Mouse (Mus musculus): Measurements from ENCODE around the gene Mllt10. TPM values are rescaled to one million over a fixed set of nuclear protein-coding genes. Genes with fewer than 3 reads are reported as not detected.

The Mllt10 gene
- polyA plus RNA-seq, 3 experiments from 2014 or later, result 26.7 to 44.6 (median 37.8) TPM

DNA sequence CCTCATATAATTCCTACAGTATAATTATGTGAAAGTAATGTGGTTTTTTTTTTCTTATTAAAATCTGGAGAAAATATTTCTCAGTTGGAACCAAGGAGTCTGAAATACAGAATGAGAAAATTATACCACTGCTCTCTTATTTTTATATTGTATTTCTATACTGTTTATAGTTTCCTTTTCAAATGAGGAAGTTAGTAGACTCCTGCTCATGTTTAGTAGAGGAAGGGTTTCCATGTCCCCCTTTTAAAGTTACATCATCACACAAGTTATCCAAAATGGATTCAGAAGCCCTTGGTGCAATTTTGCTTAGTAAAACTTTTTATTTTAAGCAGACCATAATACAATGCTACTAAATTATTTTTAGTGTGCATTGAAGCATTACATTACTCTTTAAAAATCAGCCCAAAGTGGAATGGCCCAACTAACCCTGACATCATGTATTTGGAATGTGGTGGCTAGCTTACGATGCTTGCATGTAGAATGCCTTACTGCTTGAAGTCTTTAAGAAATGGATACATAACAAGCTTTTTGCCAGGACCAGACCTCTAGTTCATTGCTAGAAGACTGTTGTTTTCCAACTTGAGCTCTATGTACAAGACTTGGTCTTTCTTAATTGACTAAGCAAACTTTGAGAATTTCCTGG lies 146.9 kb downstream of the Mllt10 start:
- ATAC-seq, result no peak

- no peak for ATAC-seq
Measured at GRCm38 (mm10) chr2:18202923-18203322, 147.9 kb downstream of the Mllt10 start.

DNA sequence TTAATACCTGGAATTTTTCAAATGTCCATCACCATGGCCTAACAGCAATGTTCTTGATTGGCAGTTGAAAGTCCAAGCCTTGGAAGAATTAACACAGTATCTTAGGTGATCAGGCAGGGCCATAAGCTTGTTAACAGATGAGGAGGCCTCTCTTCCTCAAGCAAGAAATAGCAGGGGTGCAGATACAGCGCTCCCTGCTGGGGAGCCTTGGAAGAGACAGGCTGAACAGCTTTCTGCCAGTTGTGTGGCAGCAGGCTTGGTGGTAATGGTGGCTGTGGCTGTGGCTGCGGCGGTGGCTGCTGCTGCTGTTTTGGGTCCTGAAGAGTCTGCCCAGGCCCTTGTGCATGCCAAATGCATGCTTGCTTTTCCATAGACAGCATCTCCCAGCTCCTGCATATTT lies 150.1 kb downstream of the Mllt10 start:
- peak; percentile 88 for ATAC-seq

- ATAC-seq, result no peak
Measured at GRCm38 (mm10) chr2:18206811-18207210, 151.8 kb downstream of the Mllt10 start.

- ATAC-seq, result no peak
Measured at GRCm38 (mm10) chr2:18208578-18208977, 153.5 kb downstream of the Mllt10 start.

GRCm38 (mm10) chr2:18209211-18209823 lies 154.3 kb downstream of the Mllt10 start:
- no peak for ATAC-seq

DNA sequence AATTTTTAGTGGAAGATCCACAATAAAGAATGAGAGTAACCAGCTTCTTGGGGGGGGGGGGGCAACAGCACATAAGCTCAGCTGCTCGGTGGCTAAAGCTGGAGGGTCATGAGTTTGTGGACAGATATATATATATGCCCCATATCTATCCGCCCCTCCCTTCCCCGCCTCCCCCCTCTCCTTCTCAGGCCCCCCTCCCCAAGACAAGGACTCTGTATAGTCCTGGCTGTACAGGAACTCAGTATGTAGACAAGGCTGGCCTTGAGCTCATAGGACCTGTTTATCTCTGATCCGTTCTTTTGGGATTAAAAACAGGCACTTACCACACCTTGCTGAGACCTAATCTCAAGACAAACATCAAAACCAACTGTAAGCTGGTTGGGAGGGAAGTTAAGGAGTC lies 154.9 kb downstream of the Mllt10 start:
- no peak for ATAC-seq

- ATAC-seq, result no peak
Measured at GRCm38 (mm10) chr2:18214031-18214430, 159.0 kb downstream of the Mllt10 start.

DNA sequence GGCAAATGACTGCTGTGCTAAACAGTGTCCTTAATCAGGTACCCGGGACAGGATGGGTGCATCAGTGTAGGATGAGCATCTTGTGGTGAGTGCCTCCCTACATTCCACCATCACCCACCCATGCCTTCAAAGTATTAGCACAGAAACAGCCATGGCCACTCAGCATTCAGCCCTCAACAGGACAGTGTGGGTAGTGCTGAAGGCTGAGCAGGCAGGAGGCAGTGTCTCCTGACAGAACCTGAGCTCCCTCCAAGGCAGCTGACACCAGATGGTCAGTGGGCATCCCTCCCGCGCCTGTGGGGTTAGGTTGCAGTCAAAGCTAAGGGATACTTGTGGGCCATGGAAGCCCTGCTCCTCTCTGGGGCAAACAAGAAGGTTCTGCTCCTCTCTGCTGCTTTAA lies 162.8 kb downstream of the Mllt10 start:
- no peak for ATAC-seq

DNA sequence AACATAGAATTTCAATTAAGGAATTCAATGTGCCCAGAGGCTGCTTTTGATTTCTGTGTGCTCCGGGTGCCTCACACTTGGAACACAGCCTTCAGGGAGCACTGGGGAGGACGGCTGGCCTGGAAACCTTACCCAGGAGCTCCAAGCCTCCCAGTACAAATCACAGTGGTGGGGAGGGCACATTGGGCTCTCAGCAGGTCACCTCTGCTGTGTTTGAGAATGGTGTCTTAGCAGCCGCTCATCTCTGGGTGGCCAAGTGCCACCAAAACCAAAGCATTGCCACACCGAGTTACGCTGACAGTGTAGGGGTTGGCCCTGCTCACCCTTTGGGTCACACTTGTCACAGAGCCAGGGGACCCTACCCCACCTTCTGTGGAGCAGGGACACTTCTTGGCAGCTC lies 163.5 kb downstream of the Mllt10 start:
- ATAC-seq, result no peak

- ATAC-seq, result no peak
Measured at GRCm38 (mm10) chr2:18219136-18219535, 164.1 kb downstream of the Mllt10 start.

DNA sequence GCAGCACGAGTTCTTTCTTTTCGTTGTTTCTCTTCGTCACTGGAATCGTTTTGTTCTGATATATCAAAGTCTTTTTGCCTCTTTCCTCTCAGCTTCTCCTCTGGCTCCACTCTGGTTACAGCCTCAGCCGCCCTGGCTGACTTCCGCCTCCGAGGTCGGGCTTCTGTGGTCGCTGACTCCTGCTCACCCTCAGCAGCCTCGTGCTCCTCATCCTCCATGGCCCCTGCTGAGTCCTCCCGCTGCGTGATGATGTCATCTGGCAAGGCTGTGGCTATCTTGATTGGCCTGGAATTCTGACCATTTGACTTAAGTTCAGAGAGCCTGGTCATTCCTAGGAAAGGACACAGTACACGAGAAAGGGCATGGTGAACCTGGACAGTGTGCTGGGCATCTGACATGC lies 164.5 kb downstream of the Mllt10 start:
- no peak for ATAC-seq

DNA sequence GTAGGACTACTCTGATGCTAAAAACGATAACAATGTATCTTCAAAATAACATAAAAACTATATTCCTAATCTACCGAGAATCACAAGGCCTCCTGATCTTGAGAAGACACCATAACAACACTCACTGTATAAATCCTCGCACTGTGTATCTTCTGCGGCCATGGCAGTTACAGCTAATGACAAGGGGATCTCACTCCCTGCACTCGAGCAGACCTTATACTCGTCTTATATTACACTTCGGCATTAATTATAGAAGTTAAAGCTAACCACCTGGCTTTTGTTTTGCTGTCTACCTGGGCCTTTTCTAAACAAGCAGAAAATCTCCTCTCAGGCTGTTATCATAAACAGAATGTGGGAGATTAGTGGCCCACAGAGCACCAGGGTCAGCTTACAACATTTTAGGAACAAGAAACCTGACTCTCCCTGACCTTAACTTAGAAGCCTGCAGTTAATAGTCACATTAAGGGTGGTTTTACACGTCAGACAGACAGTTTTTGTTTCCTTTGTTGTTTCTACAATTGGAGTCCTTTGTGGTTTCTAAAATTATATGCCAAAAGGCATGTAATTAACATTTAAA lies 173.5 kb downstream of the Mllt10 start:
- ATAC-seq, result no peak

DNA sequence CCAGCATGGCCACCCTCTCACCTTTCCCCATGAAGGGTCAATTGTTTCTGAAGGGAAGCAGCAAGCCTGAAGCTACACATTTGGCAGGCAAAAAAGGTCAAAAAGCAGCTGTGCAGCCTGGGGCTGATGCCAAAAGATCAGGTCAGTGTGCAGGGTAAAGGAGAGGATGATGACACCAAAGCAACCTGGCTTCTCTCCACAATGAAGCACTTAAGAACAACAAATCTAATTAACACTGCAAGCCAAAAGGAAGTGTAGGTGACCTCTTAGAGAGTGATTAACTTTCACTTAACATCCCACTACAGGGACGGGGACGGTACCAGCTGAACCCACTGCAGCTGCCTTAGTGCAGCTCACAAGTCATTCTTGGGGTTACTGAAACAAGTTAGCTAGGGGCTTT lies 174.2 kb downstream of the Mllt10 start:
- no peak for ATAC-seq

DNA sequence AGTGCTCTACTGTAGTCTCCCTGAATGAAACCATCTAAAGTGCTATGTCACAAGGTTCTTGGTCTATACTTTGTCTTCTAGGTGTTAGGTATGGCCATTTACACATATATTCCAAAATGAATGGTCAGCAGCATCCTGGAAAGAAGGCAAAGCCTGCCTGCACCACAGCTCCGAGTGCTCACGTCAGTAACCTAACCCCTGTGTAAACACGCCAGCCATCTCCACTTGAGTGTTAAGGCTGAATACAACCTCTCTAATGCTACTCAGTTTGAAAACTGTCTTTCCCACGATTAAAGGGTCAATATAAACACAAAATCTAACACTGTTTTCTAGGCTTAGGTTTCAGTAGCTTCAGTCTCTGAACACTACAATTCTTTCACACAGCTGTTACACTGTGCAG lies 176.1 kb downstream of the Mllt10 start:
- ATAC-seq, result no peak

DNA sequence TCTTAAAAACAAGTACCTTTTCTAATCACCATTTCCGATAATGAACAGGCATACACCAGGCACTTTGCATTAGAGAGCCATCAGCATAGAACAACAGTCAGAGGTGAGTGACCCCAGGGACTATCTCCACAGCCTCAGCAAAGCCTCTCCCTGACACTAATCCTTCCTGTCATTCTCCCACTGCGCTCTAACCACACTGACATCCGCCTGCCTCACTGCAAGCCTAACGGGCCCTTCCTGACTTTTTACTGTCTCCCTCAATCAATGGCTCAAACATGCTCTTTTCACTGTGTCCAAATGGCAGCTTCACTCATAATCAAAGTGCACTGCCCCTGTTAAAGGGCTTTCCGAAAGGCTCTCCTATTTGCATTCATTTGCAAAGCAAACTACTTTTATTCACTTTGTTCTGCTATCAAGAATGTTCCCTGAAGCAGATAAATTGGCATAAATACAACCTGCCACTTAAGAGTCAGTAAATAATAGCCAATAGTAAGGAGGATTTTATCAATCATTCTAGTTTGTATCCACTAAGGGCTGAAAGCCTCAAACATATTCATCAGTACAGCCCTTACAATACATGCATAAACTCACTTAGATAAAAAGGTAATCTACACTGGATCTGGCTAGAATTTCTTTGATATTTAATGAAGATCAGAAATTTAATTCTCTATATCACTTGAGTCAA lies 178.0 kb downstream of the Mllt10 start:
- no peak for ATAC-seq

DNA sequence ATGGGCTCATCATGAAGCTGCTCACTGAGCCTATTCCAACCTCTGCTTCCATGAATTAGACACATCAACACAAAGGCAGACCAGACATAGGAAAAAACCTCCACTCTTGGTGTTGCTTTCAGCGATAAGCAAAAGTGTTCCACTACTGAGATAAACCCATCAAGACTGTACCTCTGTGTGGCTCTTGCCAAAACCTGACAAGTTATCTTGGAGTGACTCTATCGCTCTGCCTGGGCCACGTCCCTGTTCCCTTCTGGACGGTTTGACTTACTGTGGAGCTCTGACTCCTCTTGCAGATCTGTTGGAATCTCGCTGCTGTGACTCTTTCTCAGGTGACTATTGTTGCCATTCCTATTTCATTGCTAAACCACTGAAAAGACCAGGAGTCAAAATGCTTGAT lies 180.5 kb downstream of the Mllt10 start:
- no peak for ATAC-seq

DNA sequence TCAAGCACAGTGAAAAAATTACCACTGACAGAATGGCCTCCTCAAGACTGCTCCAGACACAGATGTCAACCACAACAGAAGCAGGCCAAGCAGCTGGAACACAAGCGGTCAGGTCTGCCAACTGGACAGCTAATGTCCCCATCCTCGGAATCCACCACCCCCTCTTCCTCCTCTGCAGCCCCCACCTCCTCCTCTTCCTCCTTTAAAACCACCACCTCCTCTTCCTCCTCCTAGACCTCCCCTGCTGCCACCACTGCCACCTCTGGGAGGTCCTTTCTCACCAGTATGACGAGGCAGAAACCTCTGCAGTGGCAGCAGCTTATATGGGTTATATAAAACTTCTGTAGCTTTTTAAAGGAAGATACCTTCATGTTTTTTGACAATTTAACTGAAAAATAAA lies 194.2 kb downstream of the Mllt10 start:
- ATAC-seq, result no peak

Other genes with a start within 250 kb of the Mllt10 start
- not detected for gene H2al2a, start 58.3 kb upstream of the Mllt10 start, polyA plus RNA-seq (2017; shearing (Covaris generic))
- gene A930004D18Rik, start 17.5 kb upstream of the Mllt10 start, polyA plus RNA-seq (2017; shearing (Covaris generic)), result 1 to 10 TPM in 2 of 3 experiments, under 1 TPM in 1; 0.17 to 4.6 (median 2.0) TPM
- gene Skida1, start 6.2 kb upstream of the Mllt10 start, polyA plus RNA-seq (2017; shearing (Covaris generic)), result 1 to 10 TPM in 1 of 3 experiments, under 1 TPM in 2; 0.37 to 1.0 (median 0.83) TPM